Mouse (Mus musculus) adrenal gland, postnatal 4 days (tissue): ENCODE measurements at regions not wholly inside any gene's neighbourhood (a gene's known extent, or its start where the extent isn't known, plus 50 kb on each side); places are given as distances from the start of the nearest gene placed in this dataset. TPM values are rescaled to one million over a fixed set of nuclear protein-coding genes. Genes with fewer than 3 reads are reported as not detected.

Experiments
- microRNA-seq: library from miRNA; unstranded; fragments of <30 nt; microRNA quantifications from one replicate; pipeline ENCODE4 v1.2.0, GENCODE M21; 2021

Small RNAs in the stretch of these regions (microRNA-seq; reads per million reads assigned to microRNA genes)
- gene Gm22802 = not detected
